Mouse (Mus musculus) heart, postnatal 0 days (tissue): ENCODE results near the gene Exph5.

Source experiments
- CTCF ChIP-seq: IDR thresholded peaks from 2 replicates; pipeline ENCODE4 v1.5.1; 2016; ENCODE audit warnings: antibody characterized with exemption, control low read depth, low read depth
- EP300 ChIP-seq: IDR thresholded peaks from 2 replicates; pipeline ENCODE4 v1.6.1; 2016; ENCODE audit warnings: antibody characterized with exemption, low read depth

GRCm38 (mm10) chr9:53380595-53380994, 79.1 kb downstream of the Exph5 start:
- TF ChIP-seq CTCF (no peak), EP300 (no peak)
